Mouse (Mus musculus) midbrain, embryonic 15.5 days (tissue): Measurements from ENCODE around the gene Gm28845. TPM values are rescaled to one million over a fixed set of nuclear protein-coding genes. Genes with fewer than 3 reads are reported as not detected.
"Not testable (repeated sequence)": the region's sequence is repeated elsewhere in the genome, so short reads cannot be mapped to it uniquely, and the experiment has no call there.

Experiments
- ATAC-seq: fragments of 200-750 bp; cut with Nextera tagmentation; replicated peaks from 2 replicates; pipeline ENCODE4 v1.8.0; 2017; ENCODE audit warnings: moderate TSS enrichment
- H3K27ac ChIP-seq: fragments of 300-500 bp; sonication (generic); 2 replicates; pipeline ENCODE4 v1.5.1; 2015; ENCODE audit warnings: mild to moderate bottlenecking, inconsistent platforms
- H3K27me3 ChIP-seq: fragments of 300-500 bp; sonication (generic); replicated peaks from 2 replicates; pipeline ENCODE4 v1.6.1; 2015; ENCODE audit warnings: inconsistent platforms
- H3K36me3 ChIP-seq: fragments of 300-500 bp; sonication (generic); replicated peaks from 2 replicates; pipeline ENCODE4 v1.6.1; 2015; ENCODE audit warnings: inconsistent platforms
- H3K4me1 ChIP-seq: fragments of 300-500 bp; sonication (generic); 2 replicates; pipeline ENCODE4 v1.6.1; 2015; ENCODE audit warnings: inconsistent platforms
- H3K4me2 ChIP-seq: fragments of 300-500 bp; sonication (generic); 2 replicates; pipeline ENCODE4 v1.6.1; 2015; ENCODE audit warnings: inconsistent platforms, mild to moderate bottlenecking, moderate library complexity
- H3K4me3 ChIP-seq: fragments of 300-500 bp; sonication (generic); 2 replicates; pipeline ENCODE4 v1.5.1; 2015; ENCODE audit warnings: mild to moderate bottlenecking, inconsistent platforms
- H3K9ac ChIP-seq: fragments of 300-500 bp; sonication (generic); 2 replicates; pipeline ENCODE4 v1.6.1; 2015; ENCODE audit warnings: mild to moderate bottlenecking, inconsistent platforms
- H3K9me3 ChIP-seq: fragments of 300-500 bp; sonication (generic); 2 replicates; pipeline ENCODE4 v1.6.1; 2016; ENCODE audit warnings: inconsistent platforms
- WGBS: fragments of 180-500 bp; shearing (Covaris S2); methylation state at CpG from one replicate; pipeline ENCODE4 v1.1.7; 2015; ENCODE audit warnings: mixed read lengths; 5-methylcytosine and 5-hydroxymethylcytosine counted together
- polyA plus RNA-seq: library from polyadenylated mRNA; unstranded; fragments of >200 nt; fragmentation: Nextera tagmentation; extraction: Ambion mirVana; gene quantifications from 2 replicates; pipeline ENCODE4 v1.2.1, GENCODE M21; 2015

The Gm28845 gene
- polyA plus RNA-seq, 1 experiment from 2014 or later, result not detected

DNA sequence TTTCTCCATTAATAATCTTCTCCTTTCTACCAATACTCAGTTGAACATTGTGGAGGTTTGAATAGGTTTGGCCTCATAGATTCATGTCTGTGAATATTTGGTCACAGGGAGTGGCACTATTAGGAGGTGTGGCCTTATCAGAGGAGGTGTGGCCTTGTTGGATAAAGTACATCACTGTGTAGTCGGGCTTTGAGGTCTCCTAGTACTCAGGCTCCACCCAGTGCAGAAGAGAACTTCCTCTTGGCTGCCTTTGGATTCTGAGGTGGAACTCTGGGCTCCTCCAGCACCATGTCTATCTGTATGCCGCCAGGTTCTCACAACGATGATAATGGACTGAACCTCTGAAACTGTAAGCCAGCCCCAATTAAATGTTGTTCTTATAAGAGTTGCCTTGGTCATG lies 22.4 kb downstream of the Gm28845 start:
- Histone ChIP-seq H3K4me1 (no peaks in the 10 kb centered on the region), H3K36me3 (no peaks in the 10 kb centered on the region), H3K4me3 (no peak overlapping the region), H3K9me3 (no peaks in the 10 kb centered on the region), H3K27me3 (no peaks in the 10 kb centered on the region), H3K9ac (no peak overlapping the region), H3K27ac (no peak overlapping the region), H3K4me2 (no peak overlapping the region)
- ATAC-seq, result no peak
- 89% methylated on average over 3 of the region's 3 CpGs for WGBS

GRCm38 (mm10) chr1:65091566-65091965 lies 27.8 kb downstream of the Gm28845 start:
- no peak overlapping the region for H3K4me2 ChIP-seq
- no peak overlapping the region for H3K27ac ChIP-seq
- H3K9me3 ChIP-seq, result no peaks in the 10 kb centered on the region
- no peak overlapping the region for H3K9ac ChIP-seq
- H3K27me3 ChIP-seq, result no peaks in the 10 kb centered on the region
- H3K4me3 ChIP-seq, result no peak overlapping the region
- no peaks in the 10 kb centered on the region for H3K4me1 ChIP-seq
- ATAC-seq, result no peak
- WGBS, result 92% methylated on average over 3 of the region's 3 CpGs
- no peaks in the 10 kb centered on the region for H3K36me3 ChIP-seq

GRCm38 (mm10) chr1:65090370-65090769 lies 29.0 kb downstream of the Gm28845 start:
- H3K9me3 ChIP-seq, result no peaks in the 10 kb centered on the region
- H3K36me3 ChIP-seq, result no peaks in the 10 kb centered on the region
- H3K4me2 ChIP-seq, result no peak overlapping the region
- no peak for ATAC-seq
- WGBS, result 89% methylated on average over 2 of the region's 2 CpGs
- H3K4me1 ChIP-seq, result no peaks in the 10 kb centered on the region
- H3K27ac ChIP-seq, result no peak overlapping the region
- no peak overlapping the region for H3K9ac ChIP-seq
- no peaks in the 10 kb centered on the region for H3K27me3 ChIP-seq
- no peak overlapping the region for H3K4me3 ChIP-seq

- Histone ChIP-seq H3K9me3 (no peaks in the 10 kb centered on the region), H3K9ac (no peak overlapping the region), H3K27me3 (no peaks in the 10 kb centered on the region), H3K4me1 (no peaks in the 10 kb centered on the region), H3K4me3 (no peak overlapping the region), H3K36me3 (no peaks in the 10 kb centered on the region), H3K27ac (no peak overlapping the region), H3K4me2 (no peak overlapping the region)
- 83% methylated on average over 6 of the region's 6 CpGs for WGBS
- ATAC-seq, result no peak
Measured at GRCm38 (mm10) chr1:65088567-65089356, 30.6 kb downstream of the Gm28845 start.

GRCm38 (mm10) chr1:65082188-65082587 lies 37.2 kb downstream of the Gm28845 start, which contains the start of gene Crygb:
Gene Crygb (minus strand): TSS chr1:65082288.
- Histone ChIP-seq H3K9me3 (no peaks in the 10 kb centered on the region), H3K9ac (no peak within 1 kb of the TSS), H3K4me3 (no peak within 1 kb of the TSS), H3K36me3 (no peaks in the 10 kb centered on the region), H3K27me3 (no peaks in the 10 kb centered on the region), H3K4me1 (no peaks in the 10 kb centered on the region), H3K27ac (no peak within 1 kb of the TSS), H3K4me2 (no peak within 1 kb of the TSS; the same call in 1 of the 2 replicates)
- WGBS, result 25% methylated on average over 7 of the region's 7 CpGs
- no peak for ATAC-seq

DNA sequence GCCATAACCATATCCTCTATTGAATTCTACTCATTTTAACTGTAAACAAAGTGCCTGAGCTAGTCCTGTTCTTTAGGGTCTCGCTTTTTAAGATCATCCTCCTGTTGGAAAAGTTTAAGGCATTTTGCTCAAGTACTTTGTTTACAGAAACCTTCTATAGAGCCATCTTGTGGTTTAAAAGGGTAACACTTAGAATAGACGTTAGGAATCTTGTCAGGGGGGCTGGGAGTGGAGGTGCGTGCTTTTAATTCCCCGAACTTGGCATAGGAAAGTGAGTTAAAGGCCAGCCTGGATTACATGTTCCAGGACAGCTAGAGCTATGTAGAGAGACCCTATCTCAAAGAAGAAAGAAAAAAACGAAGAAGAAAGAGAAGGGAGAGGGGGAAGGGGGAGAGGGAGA lies 43.8 kb downstream of the Gm28845 start:
- Histone ChIP-seq H3K36me3 (no peaks in the 10 kb centered on the region), H3K27me3 (no peaks in the 10 kb centered on the region), H3K9ac (no peak overlapping the region), H3K4me3 (no peak overlapping the region), H3K27ac (no peak overlapping the region), H3K9me3 (no peaks in the 10 kb centered on the region), H3K4me2 (no peak overlapping the region), H3K4me1 (no peaks in the 10 kb centered on the region)
- ATAC-seq, result no peak
- 25% methylated on average over 5 of the region's 5 CpGs for WGBS

DNA sequence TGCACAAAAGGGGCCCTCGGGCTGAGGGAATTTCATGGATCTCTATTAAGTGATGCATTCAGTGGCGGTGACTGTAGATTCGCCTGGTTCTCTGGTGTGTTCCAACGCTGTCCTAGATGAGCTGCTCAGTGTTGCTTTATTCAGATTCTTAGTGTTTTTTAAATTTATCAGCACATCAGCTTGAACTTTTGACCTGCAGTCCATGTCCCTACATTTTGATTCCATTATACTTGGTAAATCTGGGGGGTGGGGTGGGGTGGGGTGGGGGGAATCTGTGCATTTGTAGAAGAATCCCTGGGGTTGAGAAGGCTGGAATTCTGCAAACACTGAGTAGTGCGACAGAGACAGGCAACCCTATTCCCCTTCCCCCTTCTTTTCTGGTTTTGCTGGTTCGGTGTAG lies 45.8 kb downstream of the Gm28845 start, which contains the start of gene Crygc:
Gene Crygc (minus strand): TSS at position 101 of the 400 bp plus-strand sequence.
- no peaks in the 10 kb centered on the region for H3K4me1 ChIP-seq
- H3K9me3 ChIP-seq, result no peaks in the 10 kb centered on the region
- no peaks in the 10 kb centered on the region for H3K36me3 ChIP-seq
- no peak within 1 kb of the TSS for H3K9ac ChIP-seq
- WGBS, result 56% methylated on average over 6 of the region's 6 CpGs
- H3K27me3 ChIP-seq, result no peaks in the 10 kb centered on the region
- H3K4me2 ChIP-seq, result no peak within 1 kb of the TSS
- H3K4me3 ChIP-seq, result no peak within 1 kb of the TSS
- no peak within 1 kb of the TSS for H3K27ac ChIP-seq
- ATAC-seq, result no peak

DNA sequence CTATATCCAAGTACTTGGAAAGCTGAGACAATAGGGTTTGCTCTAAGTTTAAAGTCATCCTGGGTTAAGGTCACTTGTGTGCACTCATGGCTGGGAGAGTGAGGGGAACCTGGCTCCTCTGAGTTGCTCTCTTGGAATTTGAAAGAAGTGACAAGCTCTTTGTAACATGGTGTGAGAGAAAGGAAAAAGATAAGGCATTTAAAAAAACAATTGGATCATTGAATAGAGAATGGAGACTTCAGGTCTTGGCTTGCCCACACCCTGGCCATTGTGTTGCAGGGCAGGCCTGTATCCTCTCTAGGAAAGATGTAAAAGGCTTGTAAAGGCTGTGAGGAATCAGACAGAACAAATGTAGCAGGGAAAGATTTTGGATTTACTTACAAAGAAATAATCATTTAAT lies 51.5 kb downstream of the Gm28845 start:
- Histone ChIP-seq H3K36me3 (no peaks in the 10 kb centered on the region), H3K9me3 (no peaks in the 10 kb centered on the region), H3K4me1 (no peaks in the 10 kb centered on the region), H3K9ac (no peak overlapping the region), H3K27ac (no peak overlapping the region), H3K4me3 (no peak overlapping the region), H3K27me3 (no peaks in the 10 kb centered on the region), H3K4me2 (no peak overlapping the region)
- no peak for ATAC-seq

DNA sequence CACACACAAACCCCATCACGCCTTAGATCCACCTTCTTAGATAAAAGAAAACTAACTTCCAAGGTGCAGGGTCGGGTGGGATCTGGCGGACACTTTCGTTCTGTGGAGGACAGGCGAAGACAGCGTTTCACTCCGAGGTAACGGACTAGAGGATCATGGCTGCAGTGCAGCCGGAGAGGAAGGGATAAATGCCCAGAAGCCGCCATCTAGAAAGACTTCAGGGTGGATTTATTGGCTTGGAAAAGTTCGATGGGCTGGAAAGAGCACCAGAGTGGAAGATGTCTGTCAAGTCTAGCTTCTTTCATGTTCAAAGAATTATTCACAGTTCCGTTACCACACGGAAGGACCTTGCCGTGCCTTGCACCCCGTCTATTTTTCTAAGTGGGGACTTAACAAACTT lies 55.2 kb downstream of the Gm28845 start:
- Histone ChIP-seq H3K9ac (no peak overlapping the region), H3K9me3 (no peaks in the 10 kb centered on the region), H3K27ac (no peak overlapping the region), H3K4me3 (no peak overlapping the region), H3K36me3 (no peaks in the 10 kb centered on the region), H3K27me3 (no peaks in the 10 kb centered on the region), H3K4me1 (no peaks in the 10 kb centered on the region), H3K4me2 (no peak overlapping the region)
- WGBS, result 89% methylated on average over 15 of the region's 15 CpGs
- ATAC-seq, result no peak

DNA sequence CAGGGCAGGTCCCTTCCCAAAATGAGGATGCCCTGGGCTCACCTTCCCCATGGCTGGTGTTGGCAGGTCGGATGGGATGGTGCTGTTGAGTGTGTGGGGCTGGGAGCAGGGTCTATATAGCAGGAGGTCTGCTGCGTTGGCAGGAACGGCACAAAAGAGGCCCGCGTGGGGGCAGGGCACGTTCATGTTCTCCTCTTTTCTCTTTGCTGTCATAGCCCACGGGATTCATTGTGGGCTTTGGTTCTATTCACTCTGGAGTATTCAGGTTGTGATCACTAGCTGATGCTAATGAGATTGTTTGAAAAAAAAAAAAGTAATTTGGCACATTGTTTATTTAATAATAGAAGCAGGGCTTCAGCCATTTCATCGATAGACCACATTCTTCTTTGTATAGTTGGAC lies 56.0 kb downstream of the Gm28845 start, which contains the start of gene Crygd:
Gene Crygd (minus strand): TSS at position 101 of the 400 bp plus-strand sequence.
- Histone ChIP-seq H3K9ac (no peak within 1 kb of the TSS), H3K9me3 (no peaks in the 10 kb centered on the region), H3K4me1 (no peaks in the 10 kb centered on the region), H3K4me2 (no peak within 1 kb of the TSS), H3K4me3 (no peak within 1 kb of the TSS), H3K27me3 (no peaks in the 10 kb centered on the region), H3K36me3 (no peaks in the 10 kb centered on the region), H3K27ac (no peak within 1 kb of the TSS)
- WGBS, result 58% methylated on average over 8 of the region's 8 CpGs
- ATAC-seq, result no peak

GRCm38 (mm10) chr1:65052140-65052539 lies 67.2 kb downstream of the Gm28845 start:
- Histone ChIP-seq H3K4me3 (no peak overlapping the region), H3K36me3 (no peaks in the 10 kb centered on the region), H3K9me3 (no peaks in the 10 kb centered on the region), H3K9ac (no peak overlapping the region), H3K4me2 (no peak overlapping the region), H3K27ac (no peak overlapping the region), H3K4me1 (no peaks in the 10 kb centered on the region), H3K27me3 (no peaks in the 10 kb centered on the region)
- 56% methylated on average over 2 of the region's 2 CpGs for WGBS
- ATAC-seq, result no peak

DNA sequence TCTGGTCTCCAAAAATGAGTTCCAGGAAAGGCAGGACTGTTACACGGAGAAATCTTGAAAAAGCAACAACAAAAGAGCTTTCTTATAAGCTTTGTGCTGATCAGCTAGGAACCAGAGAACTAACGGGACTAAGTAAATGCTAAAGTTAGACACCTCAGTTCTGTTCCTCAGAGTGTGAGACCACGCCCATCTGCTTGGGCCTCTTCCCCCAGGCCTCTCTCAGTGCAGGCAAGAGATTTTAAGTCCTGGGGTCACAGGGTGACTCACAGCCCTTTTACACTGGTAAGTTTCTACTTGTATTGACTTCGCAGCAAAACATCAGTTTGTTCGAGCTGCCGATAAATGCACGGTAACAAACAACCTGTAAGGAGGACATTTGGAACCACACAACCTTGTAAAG lies 67.7 kb downstream of the Gm28845 start:
- Histone ChIP-seq H3K4me2 (no peak overlapping the region), H3K4me1 (no peaks in the 10 kb centered on the region), H3K27ac (no peak overlapping the region), H3K9me3 (no peaks in the 10 kb centered on the region), H3K27me3 (no peaks in the 10 kb centered on the region), H3K9ac (no peak overlapping the region), H3K36me3 (no peaks in the 10 kb centered on the region), H3K4me3 (no peak overlapping the region)
- ATAC-seq, result no peak
- WGBS, result 68% methylated on average over 7 of the region's 7 CpGs

- ATAC-seq, H3K4me2 ChIP-seq, H3K36me3 ChIP-seq, H3K9ac ChIP-seq, H3K27me3 ChIP-seq, H3K4me1 ChIP-seq, H3K9me3 ChIP-seq, H3K4me3 ChIP-seq, H3K27ac ChIP-seq: not testable (repeated sequence)
- 59% methylated on average over 12 of the region's 12 CpGs for WGBS
Measured at GRCm38 (mm10) chr1:65050952-65051351, 68.4 kb downstream of the Gm28845 start, which contains the start of gene Cryge. Gene Cryge (minus strand): TSS chr1:65051149.
